Mouse (Mus musculus): ENCODE measurements at regions not wholly inside any gene's neighbourhood (a gene's known extent, or its start where the extent isn't known, plus 50 kb on each side); places are given as distances from the start of the nearest gene placed in this dataset.

GRCm38 (mm10) chr6:14819798-14820197, 64.7 kb upstream of the Ppp1r3a start:
- no peak for DNase-seq
- intact Hi-C loops (cut with DNase I) = no loop called here

GRCm38 (mm10) chr6:14824777-14825176, 69.7 kb upstream of the Ppp1r3a start:
- DNase-seq = no peak
- intact Hi-C loops (cut with DNase I) = no loop called here

- DNase-seq = peak in 1 of 2 experiments; percentile 22
- intact Hi-C loops (cut with DNase I) = loop anchor here (10.0 kb wide), 1 partner anchor 1386 kb away; no protein-coding TSS in a partner anchor
These were observed 62.2 kb upstream of the Foxp2 start for GRCm38 (mm10) chr6:14838910-14839309.

Measured in heart, postnatal 14 days (tissue).